Mouse (Mus musculus): ENCODE measurements at regions not wholly inside any gene's neighbourhood (a gene's known extent, or its start where the extent isn't known, plus 50 kb on each side); places are given as distances from the start of the nearest gene placed in this dataset.

GRCm38 (mm10) chr5:43116821-43117220 lies 116.1 kb upstream of the Cpeb2 start:
- no peak for ATAC-seq (ENCODE audit: extremely low read depth, insufficient number of reproducible peaks, low FRiP score, poor library complexity, severe bottlenecking)

- no peak for ATAC-seq (ENCODE audit: extremely low read depth, insufficient number of reproducible peaks, low FRiP score, poor library complexity, severe bottlenecking)
Observed at GRCm38 (mm10) chr5:43121065-43121464, 111.9 kb upstream of the Cpeb2 start.

GRCm38 (mm10) chr5:43124301-43124700 lies 108.7 kb upstream of the Cpeb2 start:
- ATAC-seq (ENCODE audit: extremely low read depth, insufficient number of reproducible peaks, low FRiP score, poor library complexity, severe bottlenecking), result no peak

- no peak for ATAC-seq (ENCODE audit: extremely low read depth, insufficient number of reproducible peaks, low FRiP score, poor library complexity, severe bottlenecking)
Observed at GRCm38 (mm10) chr5:43125774-43126536, 107.0 kb upstream of the Cpeb2 start.

- no peak for ATAC-seq (ENCODE audit: extremely low read depth, insufficient number of reproducible peaks, low FRiP score, poor library complexity, severe bottlenecking)
Observed at GRCm38 (mm10) chr5:43130377-43130776, 102.6 kb upstream of the Cpeb2 start.

GRCm38 (mm10) chr5:43130901-43131557 lies 101.9 kb upstream of the Cpeb2 start:
- ATAC-seq (ENCODE audit: extremely low read depth, insufficient number of reproducible peaks, low FRiP score, poor library complexity, severe bottlenecking), result no peak

- no peak for ATAC-seq (ENCODE audit: extremely low read depth, insufficient number of reproducible peaks, low FRiP score, poor library complexity, severe bottlenecking)
Observed at GRCm38 (mm10) chr5:43133672-43134071, 99.3 kb upstream of the Cpeb2 start.

- no peak for ATAC-seq (ENCODE audit: extremely low read depth, insufficient number of reproducible peaks, low FRiP score, poor library complexity, severe bottlenecking)
Observed at GRCm38 (mm10) chr5:43136142-43136541, 96.8 kb upstream of the Cpeb2 start.

- no peak for ATAC-seq (ENCODE audit: extremely low read depth, insufficient number of reproducible peaks, low FRiP score, poor library complexity, severe bottlenecking)
Observed at GRCm38 (mm10) chr5:43137777-43138176, 95.2 kb upstream of the Cpeb2 start.

- ATAC-seq (ENCODE audit: extremely low read depth, insufficient number of reproducible peaks, low FRiP score, poor library complexity, severe bottlenecking), result no peak
Observed at GRCm38 (mm10) chr5:43138931-43139486, 94.0 kb upstream of the Cpeb2 start.

- ATAC-seq (ENCODE audit: extremely low read depth, insufficient number of reproducible peaks, low FRiP score, poor library complexity, severe bottlenecking), result no peak
Observed at GRCm38 (mm10) chr5:43139813-43140212, 93.2 kb upstream of the Cpeb2 start.

- peak; percentile 17; the same call in 1 of the 2 replicates for ATAC-seq (ENCODE audit: extremely low read depth, insufficient number of reproducible peaks, low FRiP score, poor library complexity, severe bottlenecking)
Observed at GRCm38 (mm10) chr5:43145939-43146338, 87.0 kb upstream of the Cpeb2 start.

GRCm38 (mm10) chr5:43146928-43147327 lies 86.0 kb upstream of the Cpeb2 start:
- no peak for ATAC-seq (ENCODE audit: extremely low read depth, insufficient number of reproducible peaks, low FRiP score, poor library complexity, severe bottlenecking)

- ATAC-seq (ENCODE audit: extremely low read depth, insufficient number of reproducible peaks, low FRiP score, poor library complexity, severe bottlenecking), result no peak
Observed at GRCm38 (mm10) chr5:43148486-43148885, 84.5 kb upstream of the Cpeb2 start.

- ATAC-seq (ENCODE audit: extremely low read depth, insufficient number of reproducible peaks, low FRiP score, poor library complexity, severe bottlenecking), result no peak
Observed at GRCm38 (mm10) chr5:43149559-43149958, 83.4 kb upstream of the Cpeb2 start.

- no peak for ATAC-seq (ENCODE audit: extremely low read depth, insufficient number of reproducible peaks, low FRiP score, poor library complexity, severe bottlenecking)
Observed at GRCm38 (mm10) chr5:43151099-43151774, 81.7 kb upstream of the Cpeb2 start.

- ATAC-seq (ENCODE audit: extremely low read depth, insufficient number of reproducible peaks, low FRiP score, poor library complexity, severe bottlenecking), result no peak
Observed at GRCm38 (mm10) chr5:43152119-43152611, 80.8 kb upstream of the Cpeb2 start.

- ATAC-seq (ENCODE audit: extremely low read depth, insufficient number of reproducible peaks, low FRiP score, poor library complexity, severe bottlenecking), result no peak
Observed at GRCm38 (mm10) chr5:43152881-43153280, 80.1 kb upstream of the Cpeb2 start.

GRCm38 (mm10) chr5:43156771-43157170 lies 76.2 kb upstream of the Cpeb2 start:
- ATAC-seq (ENCODE audit: extremely low read depth, insufficient number of reproducible peaks, low FRiP score, poor library complexity, severe bottlenecking), result no peak

Measured in neutrophil, adult 5-6 weeks (primary cell).